Mouse (Mus musculus) E14TG2a.4 (cell line): ENCODE data around the gene Arrb2.
"Not testable (repeated sequence)": the region's sequence is repeated elsewhere in the genome, so short reads cannot be mapped to it uniquely, and the experiment has no call there.

ENCODE experiments used
- H3K27me3 ChIP-seq: 2 replicates; pipeline ENCODE4 v1.6.1; 2014; ENCODE audit warnings: low read length, control low read depth; ENCODE audit not compliant: insufficient read depth
- H3K36me3 ChIP-seq: 2 replicates; pipeline ENCODE4 v1.6.1; 2014; ENCODE audit warnings: low read length, control low read depth; ENCODE audit not compliant: insufficient read depth
- H3K4me1 ChIP-seq: replicated peaks from 2 replicates; pipeline ENCODE4 v1.6.1; 2014; ENCODE audit warnings: low read depth, low read length, control low read depth
- H3K4me3 ChIP-seq: replicated peaks from 2 replicates; pipeline ENCODE4 v1.5.1; 2014; ENCODE audit warnings: mild to moderate bottlenecking, low read length
- H3K9me3 ChIP-seq: 2 replicates; pipeline ENCODE4 v1.6.1; 2014; ENCODE audit warnings: low read length, control low read depth
- CTCF ChIP-seq: conservative IDR thresholded peaks from 2 replicates; pipeline ENCODE4 v1.5.1; 2014; ENCODE audit warnings: low read length
- NANOG ChIP-seq: IDR thresholded peaks from 2 replicates; pipeline ENCODE4 v1.6.1; 2014; ENCODE audit warnings: borderline replicate concordance, low read length, mixed read lengths
- POU5F1 ChIP-seq: IDR thresholded peaks from 2 replicates; pipeline ENCODE4 v1.6.1; 2014; ENCODE audit warnings: low read length, borderline replicate concordance

The Arrb2 gene

GRCm38 (mm10) chr11:70418199-70418598 is 14.2 kb upstream of the Arrb2 start:
- Histone ChIP-seq H3K9me3 (no peaks in the 10 kb centered on the region), H3K36me3 (no peaks in the 10 kb centered on the region), H3K27me3 (no peaks in the 10 kb centered on the region), H3K4me1 (no peaks in the 10 kb centered on the region), H3K4me3 (no peak overlapping the region)
- TF ChIP-seq CTCF (0 out of 2 replicates have a peak, but pooled peaks have one; percentile 4), POU5F1 (no peak)

GRCm38 (mm10) chr11:70419486-70419885 is 12.9 kb upstream of the Arrb2 start:
- TF ChIP-seq POU5F1 = no peak
- Histone ChIP-seq H3K36me3 (no peaks in the 10 kb centered on the region), H3K4me1 (no peaks in the 10 kb centered on the region), H3K9me3 (no peaks in the 10 kb centered on the region), H3K4me3 (no peak overlapping the region), H3K27me3 (no peaks in the 10 kb centered on the region)

- peaks cover 12% of the 10 kb centered on the region for H3K4me1 ChIP-seq
Measured at GRCm38 (mm10) chr11:70426598-70426997, 5.8 kb upstream of the Arrb2 start.

GRCm38 (mm10) chr11:70431574-70431973 is 861 bp upstream of the Arrb2 start:
- TF ChIP-seq POU5F1 (no peak), CTCF (no peak), NANOG (no peak)
- Histone ChIP-seq H3K27me3 (peaks cover 9% of the 10 kb centered on the region), H3K4me3 (peak overlapping the region; percentile 95), H3K36me3 (peaks cover 12% of the 10 kb centered on the region), H3K9me3 (no peaks in the 10 kb centered on the region), H3K4me1 (peaks cover 45% of the 10 kb centered on the region)

More at GRCm38 (mm10) chr11:70426598-70426997, 5.8 kb upstream of the Arrb2 start:
- H3K4me3 ChIP-seq, H3K27me3 ChIP-seq, H3K36me3 ChIP-seq, H3K9me3 ChIP-seq: not testable (repeated sequence)

GRCm38 (mm10) chr11:70432895-70433568 is 597 bp downstream of the Arrb2 start:
- H3K27me3 ChIP-seq = peaks cover 9% of the 10 kb centered on the region
- H3K4me1 ChIP-seq = peaks cover 48% of the 10 kb centered on the region
- peak overlapping the region; percentile 95 for H3K4me3 ChIP-seq
- peaks cover 26% of the 10 kb centered on the region for H3K36me3 ChIP-seq
- no peak for TF ChIP-seq CTCF
- TF ChIP-seq NANOG = no peak
- TF ChIP-seq POU5F1 = no peak
- no peaks in the 10 kb centered on the region for H3K9me3 ChIP-seq

GRCm38 (mm10) chr11:70433569-70433943 is 1.1 kb downstream of the Arrb2 start:
- no peaks in the 10 kb centered on the region for H3K9me3 ChIP-seq
- peaks cover 51% of the 10 kb centered on the region for H3K4me1 ChIP-seq
- peaks cover 31% of the 10 kb centered on the region for H3K36me3 ChIP-seq
- TF ChIP-seq POU5F1 (no peak), NANOG (no peak), CTCF (no peak)
- H3K4me3 ChIP-seq = peak overlapping the region; percentile 95
- H3K27me3 ChIP-seq = peaks cover 9% of the 10 kb centered on the region

GRCm38 (mm10) chr11:70433951-70434350 is 1.5 kb downstream of the Arrb2 start:
- Histone ChIP-seq H3K27me3 (peaks cover 9% of the 10 kb centered on the region), H3K36me3 (peaks cover 35% of the 10 kb centered on the region), H3K4me1 (peaks cover 52% of the 10 kb centered on the region), H3K9me3 (no peaks in the 10 kb centered on the region), H3K4me3 (peak overlapping the region; percentile 95; the same call in 1 of the 2 replicates)
- TF ChIP-seq POU5F1 = no peak
- TF ChIP-seq CTCF = no peak
- no peak for TF ChIP-seq NANOG

- H3K36me3 ChIP-seq = peaks cover 50% of the 10 kb centered on the region
- H3K4me1 ChIP-seq = peaks cover 62% of the 10 kb centered on the region
- H3K9me3 ChIP-seq = no peaks in the 10 kb centered on the region
- H3K27me3 ChIP-seq = peaks cover 9% of the 10 kb centered on the region
- TF ChIP-seq NANOG (no peak), POU5F1 (no peak), CTCF (no peak)
- H3K4me3 ChIP-seq = no peak overlapping the region
Measured at GRCm38 (mm10) chr11:70435476-70435875, 3.0 kb downstream of the Arrb2 start.

GRCm38 (mm10) chr11:70437426-70437825 is 5.0 kb downstream of the Arrb2 start:
- Histone ChIP-seq H3K27me3 (peaks cover 9% of the 10 kb centered on the region), H3K9me3 (no peaks in the 10 kb centered on the region), H3K4me3 (no peak overlapping the region), H3K4me1 (peaks cover 49% of the 10 kb centered on the region), H3K36me3 (peaks cover 68% of the 10 kb centered on the region)
- TF ChIP-seq CTCF (no peak), POU5F1 (no peak), NANOG (no peak)
